Mouse (Mus musculus) monocyte, adult 2 months (primary cell): ENCODE results near the gene Rhbdf1.

Experiments
- DNase-seq, 2 experiments: peaks; one replicate each; pipeline ENCODE4 v3.0.0; 2022; ENCODE audit warnings: low spot score in 2 of 2, low read depth in 1 of 2

Gene Rhbdf1

DNA sequence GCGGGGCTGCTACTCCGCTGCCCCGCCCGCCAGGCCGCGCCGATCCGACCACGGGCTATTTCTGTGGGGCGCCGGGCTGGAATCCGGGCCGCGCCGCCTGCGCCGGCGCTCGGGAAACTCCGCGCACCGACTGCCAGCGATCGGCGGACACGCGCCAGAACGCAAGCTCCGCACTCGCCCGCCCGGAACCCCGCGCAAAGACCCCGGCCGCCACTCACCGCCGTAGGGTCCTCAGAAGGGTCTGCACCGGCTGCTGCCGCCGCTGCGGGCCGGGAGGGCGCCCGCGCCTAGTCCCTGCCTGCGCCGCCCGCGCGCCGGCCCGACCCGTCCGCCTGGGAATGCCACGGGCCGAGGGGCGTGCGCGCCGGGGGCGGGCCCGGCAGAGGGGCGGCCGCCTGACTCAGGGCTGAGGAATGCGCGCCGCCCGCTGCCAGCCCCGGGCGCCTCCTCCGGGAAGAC is at the start of gene Rhbdf1:
Gene Rhbdf1 (minus strand): TSS at position 350 of the 459 bp plus-strand sequence.
- DNase-seq: no peak

DNA sequence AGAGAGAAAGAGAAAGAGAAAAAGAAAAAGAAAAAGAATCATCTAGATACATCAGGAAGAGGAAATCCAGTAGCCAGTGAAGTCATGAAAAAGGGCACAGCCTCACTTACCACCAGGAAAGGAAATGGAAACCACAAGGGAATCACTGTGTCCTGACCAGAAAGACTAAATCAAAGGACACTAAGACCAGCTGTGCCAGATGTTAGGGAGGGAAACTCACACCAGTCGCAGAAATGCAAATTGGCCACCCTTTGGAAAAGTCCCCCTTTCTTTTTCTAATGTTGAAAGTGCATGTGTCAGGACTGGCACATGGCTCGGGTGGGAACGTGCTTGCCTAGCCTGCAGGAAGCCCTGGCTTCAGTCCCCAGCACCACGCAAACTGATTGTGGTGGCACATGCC is 49.1 kb upstream of the Rhbdf1 start:
- DNase-seq: no peak

DNA sequence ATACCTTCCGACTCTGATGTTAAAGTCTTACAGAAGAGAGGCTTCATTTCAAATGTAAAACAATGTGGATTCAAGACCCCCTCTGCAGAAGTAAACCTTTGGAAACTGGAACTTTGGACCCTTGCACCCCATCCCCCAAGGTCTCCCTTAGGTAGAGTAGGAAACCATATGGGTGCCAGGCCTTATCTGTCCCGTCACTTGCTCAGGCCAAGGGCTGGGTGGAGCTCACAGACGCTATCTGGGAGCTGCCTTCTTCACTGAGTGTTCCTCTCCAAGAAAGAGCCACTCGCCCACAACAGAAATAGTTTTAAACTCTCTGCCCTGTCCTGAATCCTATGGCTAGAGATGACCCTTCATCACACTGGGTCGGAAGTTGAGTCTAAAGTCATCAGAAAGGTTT is 46.9 kb upstream of the Rhbdf1 start:
- no peak for DNase-seq

- DNase-seq: no peak
Measured at GRCm38 (mm10) chr11:32267964-32268363, 45.9 kb upstream of the Rhbdf1 start.

GRCm38 (mm10) chr11:32267188-32267884 is 45.2 kb upstream of the Rhbdf1 start, which contains the start of gene Nprl3:
TSS of gene Nprl3 (minus strand) at chr11:32267707.
- DNase-seq: peak; percentile 84 to 89

DNA sequence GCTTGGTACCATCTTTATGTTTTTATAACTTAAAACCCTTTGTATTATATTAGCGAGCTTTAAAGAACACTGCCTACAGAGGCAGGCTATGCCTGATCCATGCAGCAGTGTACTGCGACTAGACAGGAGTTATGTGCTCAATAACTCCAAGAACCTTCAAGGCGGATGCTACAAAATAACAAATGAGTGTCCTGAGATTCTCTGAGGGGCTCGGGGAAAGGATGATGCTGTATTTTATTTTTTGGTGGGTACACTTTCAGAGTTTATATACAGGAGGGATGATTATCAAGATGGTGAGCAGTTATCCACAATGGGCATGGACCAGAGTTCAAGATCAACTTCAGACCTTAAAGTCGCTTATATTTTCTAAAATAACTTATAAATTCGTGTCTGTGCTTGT is 44.7 kb upstream of the Rhbdf1 start:
- DNase-seq: no peak

- DNase-seq: no peak
Measured at GRCm38 (mm10) chr11:32266194-32266593, 44.1 kb upstream of the Rhbdf1 start.

DNA sequence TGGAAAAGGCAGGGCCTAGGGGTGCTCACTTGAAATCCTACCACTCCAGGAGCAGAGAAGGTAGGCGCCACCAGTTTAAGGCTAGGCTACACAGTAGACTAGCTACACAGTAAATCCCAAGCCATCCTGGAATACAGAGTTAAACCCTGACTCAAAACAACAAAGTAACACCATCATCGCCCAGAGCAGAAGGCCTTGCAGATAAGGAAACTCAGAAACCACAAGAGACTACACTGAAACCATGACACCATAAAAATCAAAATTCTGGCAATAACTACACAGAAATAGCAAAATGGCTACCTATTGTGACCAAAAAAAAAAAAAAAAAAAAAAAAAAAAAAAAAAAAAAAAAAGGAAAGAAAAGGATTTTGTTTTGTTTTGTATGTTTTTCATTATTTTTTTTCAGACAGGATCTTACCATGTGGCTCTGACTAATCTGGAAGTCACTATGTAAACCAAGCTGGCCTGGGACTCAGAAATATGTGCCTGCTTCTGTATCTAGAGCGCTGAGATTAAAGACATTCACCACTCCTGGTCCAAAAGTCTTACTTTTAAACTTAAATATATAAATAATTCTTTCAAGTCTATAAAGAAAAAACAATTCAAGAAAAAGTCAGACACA is 43.1 kb upstream of the Rhbdf1 start:
- no peak for DNase-seq

- DNase-seq: no peak
Measured at GRCm38 (mm10) chr11:32262674-32263415, 40.7 kb upstream of the Rhbdf1 start.

DNA sequence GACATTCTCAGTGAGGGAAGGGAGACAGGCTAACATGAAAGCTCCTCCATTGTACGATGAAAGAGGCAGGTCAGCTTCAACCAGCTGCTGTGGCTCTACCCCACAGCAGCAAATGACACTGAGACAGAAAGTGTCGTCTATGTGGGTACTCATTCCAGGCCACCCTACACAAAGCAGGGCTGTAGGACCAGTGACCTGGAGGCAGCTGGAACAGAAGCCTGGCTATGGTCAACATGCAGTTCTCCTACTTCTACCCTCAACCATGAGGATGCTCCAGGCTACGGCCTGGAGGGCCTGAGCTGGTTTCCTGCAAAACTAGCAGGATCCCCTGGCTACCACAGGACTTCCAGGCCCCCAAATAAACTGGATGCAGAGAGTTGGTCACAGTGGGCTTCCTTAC is 34.5 kb upstream of the Rhbdf1 start:
- DNase-seq: no peak

GRCm38 (mm10) chr11:32256146-32256545 is 34.0 kb upstream of the Rhbdf1 start:
- DNase-seq: no peak

DNA sequence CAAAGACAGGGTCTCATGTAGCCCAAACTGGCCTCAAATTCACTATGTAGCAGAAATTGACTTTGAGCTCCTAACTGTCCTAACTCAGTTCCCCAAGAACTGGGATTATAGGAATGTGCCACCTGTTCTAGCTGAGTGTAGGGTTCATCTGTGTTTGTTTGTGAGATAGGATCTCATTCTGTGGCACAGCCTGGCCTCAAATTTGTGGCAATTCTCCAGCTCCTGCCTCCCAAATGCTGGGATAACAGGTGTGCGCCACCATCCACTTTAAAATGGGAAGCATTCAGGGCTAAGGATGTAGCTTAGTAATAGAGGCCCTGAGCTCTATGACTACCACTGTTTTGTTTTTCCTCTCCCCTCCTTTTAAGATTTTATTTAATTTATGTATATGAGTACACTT is 31.0 kb upstream of the Rhbdf1 start:
- DNase-seq: no peak

- no peak for DNase-seq
Measured at GRCm38 (mm10) chr11:32250880-32251763, 29.0 kb upstream of the Rhbdf1 start.

DNA sequence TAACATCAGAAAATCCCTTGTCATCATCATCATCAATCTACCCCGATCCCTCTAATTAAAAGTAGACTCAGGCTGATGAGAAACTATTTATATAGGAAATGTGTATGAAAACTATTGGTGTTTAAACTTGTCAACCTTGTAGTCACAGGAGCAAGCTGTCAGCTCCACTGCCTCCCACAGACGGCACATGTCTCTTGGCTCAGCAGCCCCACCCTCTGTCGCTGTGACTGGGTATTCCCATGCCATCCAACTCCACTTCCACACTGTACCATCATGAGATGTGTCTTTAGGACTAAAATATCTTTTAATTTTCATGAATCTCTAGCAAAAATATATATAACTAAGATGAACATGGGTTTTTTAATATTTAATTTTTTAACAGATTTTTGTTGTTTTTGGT is 26.2 kb upstream of the Rhbdf1 start:
- DNase-seq: no peak

DNA sequence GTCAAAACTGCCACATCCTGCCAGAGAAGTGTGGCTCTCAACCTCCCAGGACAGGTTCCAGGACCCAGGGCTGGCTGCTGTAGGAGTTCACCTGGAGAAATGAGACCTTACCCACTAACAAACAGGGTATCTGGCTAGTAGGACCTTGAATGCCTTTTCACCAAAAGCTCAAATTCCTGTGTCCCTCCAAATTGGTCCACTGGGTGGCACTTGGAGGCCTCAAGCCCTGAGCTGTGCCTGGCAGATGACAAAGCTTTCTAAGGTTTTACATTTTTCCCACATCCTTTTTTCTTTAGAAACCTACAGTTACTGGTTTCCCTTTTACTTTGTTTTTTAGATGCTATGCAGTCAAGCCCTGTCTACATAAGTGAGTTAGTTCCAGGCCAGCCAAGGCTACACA is 25.0 kb upstream of the Rhbdf1 start:
- DNase-seq: no peak

GRCm38 (mm10) chr11:32245614-32246013 is 23.5 kb upstream of the Rhbdf1 start:
- no peak for DNase-seq

DNA sequence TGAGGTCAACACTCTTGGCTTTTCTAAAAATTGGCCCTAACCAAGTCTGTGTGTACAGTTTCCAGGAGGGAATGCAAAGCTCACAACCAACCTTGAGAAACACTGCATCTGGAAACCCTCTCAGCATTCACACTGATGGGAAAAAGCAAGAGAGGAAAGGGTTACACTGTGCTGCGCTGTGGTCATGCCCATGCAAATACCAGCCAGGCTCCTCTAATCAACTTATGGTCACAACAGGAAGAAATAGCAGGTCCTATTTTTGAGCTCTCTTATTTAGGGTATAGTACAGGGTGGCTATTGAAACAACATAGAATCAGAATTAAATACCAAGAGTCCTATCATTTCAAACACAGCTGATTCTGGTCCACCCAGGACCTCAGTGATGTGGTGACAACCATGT is 22.5 kb upstream of the Rhbdf1 start:
- DNase-seq: no peak

GRCm38 (mm10) chr11:32244064-32244463 is 22.0 kb upstream of the Rhbdf1 start:
- DNase-seq: no peak

DNA sequence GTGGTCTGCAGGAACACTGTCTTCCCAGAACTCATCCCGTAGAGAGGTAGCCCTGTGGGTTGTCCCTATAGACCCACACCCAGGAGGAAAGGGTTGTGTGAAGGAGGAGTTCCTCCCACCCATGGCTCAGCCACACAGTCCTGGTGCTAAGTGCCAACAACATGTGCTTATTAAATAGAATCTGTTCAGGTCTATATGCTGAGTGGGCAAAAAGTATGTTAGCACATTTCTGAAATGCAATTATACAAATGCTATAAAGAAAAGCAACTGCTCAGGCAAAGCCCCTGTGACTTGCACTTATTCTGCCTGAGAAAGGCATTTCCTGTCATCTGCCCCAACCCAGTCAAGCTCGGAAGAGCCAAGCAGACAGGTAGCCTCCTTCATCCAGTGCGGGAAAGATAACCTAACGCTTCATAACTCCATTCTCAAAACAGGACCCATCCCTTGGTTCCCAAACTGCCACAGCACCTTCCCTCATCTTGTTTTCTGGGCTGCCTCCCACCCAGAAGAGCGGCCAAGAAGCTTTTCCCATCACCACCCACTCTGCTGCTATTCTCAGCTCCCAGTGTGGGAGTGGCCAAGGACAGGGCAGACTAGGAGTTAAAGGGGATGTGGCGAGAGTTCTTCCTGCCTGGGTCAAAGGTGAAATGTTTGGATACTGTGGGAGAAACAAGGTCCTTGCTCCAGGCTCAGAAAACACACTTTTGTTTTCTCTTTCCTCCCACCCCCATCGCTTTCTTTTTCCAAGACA is 21.3 kb upstream of the Rhbdf1 start:
- no peak for DNase-seq

DNA sequence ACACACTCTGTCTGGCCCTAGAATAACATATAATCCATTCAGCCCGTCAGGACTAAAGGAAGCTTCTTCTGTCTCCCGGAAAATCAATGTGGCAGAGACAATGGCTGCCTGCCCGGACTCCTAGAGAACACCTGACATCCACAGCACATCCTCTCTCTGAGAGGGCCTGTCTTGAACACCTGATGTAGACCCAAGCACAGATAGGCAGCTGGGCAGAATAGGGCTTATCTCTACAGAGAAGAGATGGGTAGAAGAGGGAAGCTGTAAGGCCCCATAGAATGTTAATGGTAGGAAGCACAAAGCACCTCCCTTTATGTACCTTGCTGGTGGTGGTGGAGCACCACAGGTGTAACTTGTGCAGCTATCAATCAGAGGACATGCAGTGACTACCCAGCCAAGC is 20.1 kb upstream of the Rhbdf1 start:
- no peak for DNase-seq
